Mouse (Mus musculus) MEL (cell line): Measurements from ENCODE around the gene Fam102a. TPM values are rescaled to one million over a fixed set of nuclear protein-coding genes. Genes with fewer than 3 reads are reported as not detected.

ENCODE experiments used
- DNase-seq: peaks from one replicate; pipeline ENCODE4 v3.0.0; 2011; ENCODE audit warnings: low read depth, low spot score
- H3K27ac ChIP-seq: 2 replicates; pipeline ENCODE4 v1.5.1; 2012; ENCODE audit warnings: low read depth, mild to moderate bottlenecking, control low read depth, low read length, moderate library complexity; ENCODE audit not compliant: control insufficient read depth
- H3K27me3 ChIP-seq, 2 experiments: fragments of 150-350 bp in 1 of 2; sonication (generic) in 1 of 2; 2 replicates each; pipeline ENCODE4 v1.6.1; 2012; ENCODE audit warnings: low read length in 2 of 2, mild to moderate bottlenecking in 2 of 2, improper control_type of control experiment in 1 of 2, moderate library complexity in 1 of 2; ENCODE audit not compliant: insufficient read depth in 2 of 2, control insufficient read depth in 1 of 2
- H3K36me3 ChIP-seq, 2 experiments: 2 replicates each; pipeline ENCODE4 v1.6.1; 2012 to 2014; ENCODE audit warnings: low read length in 2 of 2, improper control_type of control experiment in 1 of 2, inconsistent platforms in 1 of 2, mild to moderate bottlenecking in 1 of 2; ENCODE audit not compliant: insufficient read depth in 2 of 2, control insufficient read depth in 1 of 2
- H3K4me1 ChIP-seq, 2 experiments: fragments of 150-350 bp in 1 of 2; sonication (generic) in 1 of 2; 2 replicates each; pipeline ENCODE4 v1.6.1; 2012; ENCODE audit warnings: low read length in 2 of 2, improper control_type of control experiment in 1 of 2, mild to moderate bottlenecking in 1 of 2; ENCODE audit not compliant: insufficient read depth in 2 of 2, control insufficient read depth in 1 of 2
- H3K4me3 ChIP-seq, 2 experiments: fragments of 150-350 bp in 1 of 2; sonication (generic) in 1 of 2; 2 replicates each; pipeline ENCODE4 v1.5.1; 2012; ENCODE audit warnings: low read depth in 2 of 2, low read length in 2 of 2, mild to moderate bottlenecking in 2 of 2, moderate library complexity in 2 of 2, control low read depth in 1 of 2, improper control_type of control experiment in 1 of 2; ENCODE audit not compliant: control insufficient read depth in 1 of 2, insufficient read depth in 1 of 2
- H3K79me2 ChIP-seq: 2 replicates; pipeline ENCODE4 v1.6.1; 2012; ENCODE audit warnings: mild to moderate bottlenecking, low read length, moderate library complexity; ENCODE audit not compliant: control insufficient read depth, poor library complexity, insufficient read depth
- H3K9ac ChIP-seq: 2 replicates; pipeline ENCODE4 v1.6.1; 2012; ENCODE audit warnings: low read depth, mild to moderate bottlenecking, control low read depth, low read length, moderate library complexity; ENCODE audit not compliant: control insufficient read depth, poor library complexity, severe bottlenecking
- H3K9me3 ChIP-seq: fragments of 150-350 bp; sonication (generic); replicated peaks from 2 replicates; pipeline ENCODE4 v1.6.1; 2012; ENCODE audit warnings: mild to moderate bottlenecking, low read length, improper control_type of control experiment, moderate library complexity; ENCODE audit not compliant: insufficient read depth
- CTCF ChIP-seq, 3 experiments: IDR thresholded peaks in 2 of 3; conservative IDR thresholded peaks in 1 of 3; 2 replicates each; pipeline ENCODE4 v1.5.1; 2011 to 2012; ENCODE audit warnings: low read length in 3 of 3, low read depth in 2 of 3, mild to moderate bottlenecking in 2 of 3, improper control_type of control experiment in 1 of 3, inconsistent platforms in 1 of 3, mixed read lengths in 1 of 3, moderate library complexity in 1 of 3; ENCODE audit not compliant: control insufficient read depth in 1 of 3, insufficient read depth in 1 of 3, poor library complexity in 1 of 3, severe bottlenecking in 1 of 3
- GATA1 ChIP-seq: IDR thresholded peaks from 2 replicates; pipeline ENCODE4 v1.6.1; 2011; ENCODE audit warnings: low read depth, low read length, improper control_type of control experiment
- KAT2A ChIP-seq: conservative IDR thresholded peaks from 2 replicates; pipeline ENCODE4 v1.6.1; 2012; ENCODE audit warnings: low read depth, low read length, improper control_type of control experiment, inconsistent platforms
- MAX ChIP-seq: IDR thresholded peaks from 2 replicates; pipeline ENCODE4 v1.6.1; 2011; ENCODE audit warnings: low read length, improper control_type of control experiment
- MAZ ChIP-seq: IDR thresholded peaks from 2 replicates; pipeline ENCODE4 v1.6.1; 2012; ENCODE audit warnings: low read depth, mild to moderate bottlenecking, inconsistent platforms, low read length, improper control_type of control experiment
- MYB ChIP-seq: IDR thresholded peaks from 2 replicates; pipeline ENCODE4 v1.6.1; 2011; ENCODE audit warnings: mild to moderate bottlenecking, low read depth, low read length, improper control_type of control experiment
- NRF1 ChIP-seq: IDR thresholded peaks from 2 replicates; pipeline ENCODE4 v1.6.1; 2014; ENCODE audit warnings: low read depth, mild to moderate bottlenecking, inconsistent platforms, low read length, improper control_type of control experiment, moderate library complexity; ENCODE audit not compliant: poor library complexity, insufficient read depth, severe bottlenecking
- POLR2AphosphoS5 ChIP-seq: IDR thresholded peaks from 2 replicates; pipeline ENCODE4 v1.6.1; 2012; ENCODE audit warnings: low read depth, borderline replicate concordance, mild to moderate bottlenecking, inconsistent platforms, low read length, moderate library complexity, mixed read lengths
- RAD21 ChIP-seq: IDR thresholded peaks from 2 replicates; pipeline ENCODE4 v1.6.1; 2011; ENCODE audit warnings: mild to moderate bottlenecking, low read depth, low read length, improper control_type of control experiment
- SMC3 ChIP-seq: IDR thresholded peaks from 2 replicates; pipeline ENCODE4 v1.6.1; 2011; ENCODE audit warnings: low read depth, low read length, improper control_type of control experiment
- USF2 ChIP-seq, 2 experiments: IDR thresholded peaks; 2 replicates each; pipeline ENCODE4 v1.6.1; 2011 to 2012; ENCODE audit warnings: improper control_type of control experiment in 2 of 2, low read length in 2 of 2, borderline replicate concordance in 1 of 2, inconsistent platforms in 1 of 2, low read depth in 1 of 2, mild to moderate bottlenecking in 1 of 2; ENCODE audit not compliant: insufficient read depth in 1 of 2
- polyA plus RNA-seq, 2 experiments: library from polyadenylated mRNA; stranded (reverse) in 1 of 2; unstranded in 1 of 2; fragments of >175 nt in 1 of 2; fragments of >200 nt in 1 of 2; gene quantifications; 2 replicates each; pipeline versions ENCODE4 v1.2.1 to v1.2.4; 2012; ENCODE audit warnings: low replicate concordance in 2 of 2, low read depth in 1 of 2; ENCODE audit not compliant: insufficient read length in 2 of 2, insufficient read depth in 1 of 2, missing spikeins in 1 of 2
- total RNA-seq: library from RNA; depleted of rRNA; stranded (reverse); fragments of 300-350 nt; gene quantifications from 2 replicates; pipeline ENCODE4 v1.2.3, GENCODE M21; 2012

Gene Fam102a
- total and polyA plus RNA-seq, 3 experiments = 1.8 to 2.4 TPM; not detected in 1

GRCm38 (mm10) chr2:32601417-32602065 is 66.4 kb downstream of the Fam102a start:
- H3K9me3 ChIP-seq = no peaks in the 10 kb centered on the region
- H3K79me2 ChIP-seq = no peaks in the 10 kb centered on the region
- peaks cover 0 to 6% of the 10 kb centered on the region in 2 experiments for H3K4me1 ChIP-seq
- no peak overlapping the region for H3K27ac ChIP-seq
- H3K4me3 ChIP-seq = no peak overlapping the region
- peaks cover 0 to 2% of the 10 kb centered on the region in 2 experiments; a peak in 1 of 4 replicates for H3K36me3 ChIP-seq
- H3K27me3 ChIP-seq = no peaks in the 10 kb centered on the region
- DNase-seq = no peak
- no peak overlapping the region for H3K9ac ChIP-seq
- no peak for TF ChIP-seq RAD21
- TF ChIP-seq MYB = no peak
- TF ChIP-seq USF2 (IDR thresholded peaks at IDR 0.05; ENCODE audit: borderline replicate concordance in 1 of 2, insufficient read depth in 1 of 2, low read depth in 1 of 2, low read length in 2 of 2) = no peak

GRCm38 (mm10) chr2:32602600-32603054 is 67.5 kb downstream of the Fam102a start:
- Histone ChIP-seq H3K9ac (peak overlapping the region; percentile 14; the same call in 1 of the 2 replicates), H3K4me1 (peaks cover 0 to 7% of the 10 kb centered on the region in 2 experiments), H3K27me3 (no peaks in the 10 kb centered on the region), H3K36me3 (peaks cover 0 to 2% of the 10 kb centered on the region in 2 experiments; a peak in 2 of 4 replicates), H3K4me3 (no peak overlapping the region), H3K79me2 (peaks cover 2% of the 10 kb centered on the region; the same call in 1 of the 2 replicates), H3K9me3 (no peaks in the 10 kb centered on the region), H3K27ac (no peak overlapping the region)
- TF ChIP-seq NRF1 (0 out of 2 replicates have a peak, but pooled peaks have one; percentile 8), MAZ (no peak), MAX (0 out of 2 replicates have a peak, but pooled peaks have one; percentile 45), POLR2AphosphoS5 (no peak), CTCF (IDR thresholded peaks at IDR 0.05 in 2 of 3, conservative IDR thresholded peaks at IDR 0.05 in 1 of 3; ENCODE audit: control insufficient read depth in 1 of 3, insufficient read depth in 1 of 3, low read depth in 2 of 3, low read length in 3 of 3, poor library complexity in 1 of 3, severe bottlenecking in 1 of 3) (peak; percentile 49 to 71 (median 51); a peak in 5 of 6 replicates), SMC3 (peak; percentile 39)
- peak; percentile 76 for DNase-seq

- Histone ChIP-seq H3K9ac (no peak overlapping the region), H3K4me1 (peaks cover 0 to 20% of the 10 kb centered on the region in 2 experiments), H3K36me3 (no peaks in the 10 kb centered on the region; a peak in 1 of 4 replicates), H3K27me3 (no peaks in the 10 kb centered on the region), H3K27ac (no peak overlapping the region), H3K4me3 (no peak overlapping the region), H3K9me3 (no peaks in the 10 kb centered on the region), H3K79me2 (peaks cover 2% of the 10 kb centered on the region; the same call in 1 of the 2 replicates)
- TF ChIP-seq KAT2A = no peak
- TF ChIP-seq GATA1 = no peak
- DNase-seq = no peak
Observed at GRCm38 (mm10) chr2:32604631-32605030, 69.5 kb downstream of the Fam102a start.
